22 mouse cellular contexts compared by ENCODE assay signal in the genomic region with DNA sequence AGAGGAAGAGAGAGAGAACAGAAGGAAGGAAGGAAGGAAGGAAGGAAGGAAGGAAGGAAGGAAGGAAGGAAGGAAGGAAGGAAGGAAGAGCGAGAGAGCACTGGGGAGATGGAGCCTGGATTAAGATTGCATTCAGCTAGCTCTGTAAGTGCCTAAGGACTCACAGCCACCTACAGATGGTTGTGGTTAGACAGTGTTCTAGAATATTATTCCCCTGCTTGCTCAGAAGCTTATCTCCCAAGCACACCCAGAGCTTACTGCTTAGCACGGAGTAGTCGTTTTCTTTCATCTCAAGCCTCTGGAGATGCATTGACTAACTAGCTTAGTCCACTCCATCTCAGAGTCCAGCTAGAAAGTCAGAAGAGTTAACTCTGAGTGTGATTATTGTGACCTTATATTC.
DNase-seq lines count a peak whose midpoint lies in the region; ATAC-seq lines count a peak whose summit lies in the region.
"Had no signal": no experiment of that assay in that cellular context is flagged by ENCODE, and none has a peak within 500 bp of the region (broad histone marks: within the 10 kb centered on the region; RNA-seq: fewer than 3 reads in every experiment).

No protein-coding gene starts in this region.

- no peaks in the 10 kb centered on the region for H3K9me3 ChIP-seq in liver, embryonic 13.5 days (replicated peaks)
- H3K9me3 ChIP-seq: embryonic facial prominence, embryonic 13.5 days; forebrain, embryonic 12.5 days; heart, embryonic 15.5 days; hindbrain, embryonic 13.5 days had no signal

- no peak overlapping the region for H3K4me3 ChIP-seq in liver, embryonic 13.5 days (replicated peaks)
- H3K4me3 ChIP-seq: embryonic facial prominence, embryonic 13.5 days; forebrain, embryonic 12.5 days; gastrocnemius, adult 2 months; heart, embryonic 15.5 days; hindbrain, embryonic 13.5 days had no signal

- no peak overlapping the region for H3K9ac ChIP-seq in liver, embryonic 13.5 days
- H3K9ac ChIP-seq: embryonic facial prominence, embryonic 13.5 days; forebrain, embryonic 12.5 days; heart, embryonic 15.5 days; hindbrain, embryonic 13.5 days had no signal

- ATAC-seq in liver, embryonic 13.5 days (ENCODE audit: low read depth): 0 out of 2 replicates have a peak, but pooled peaks have one; percentile 31
- ATAC-seq in megakaryocyte-erythroid progenitor cell, adult 5-6 weeks (replicated peaks; ENCODE audit: low FRiP score, low TSS enrichment, poor library complexity, severe bottlenecking): peak; percentile 97
- ATAC-seq: forebrain, embryonic 16.5 days; hindbrain, postnatal 0 days had no signal

- H3K4me2 ChIP-seq in liver, embryonic 13.5 days: no peak overlapping the region
- H3K4me2 ChIP-seq: embryonic facial prominence, embryonic 13.5 days; forebrain, embryonic 12.5 days; heart, embryonic 11.5 days; heart, embryonic 15.5 days; hindbrain, embryonic 13.5 days had no signal

- 30% methylated on average over 3 of the region's 3 CpGs for WGBS in liver, embryonic 13.5 days (ENCODE audit: insufficient replicate concordance)

- no peak overlapping the region for H3K27ac ChIP-seq in liver, embryonic 13.5 days
- H3K27ac ChIP-seq: embryonic facial prominence, embryonic 13.5 days; forebrain, embryonic 12.5 days; gastrocnemius, adult 2 months; heart, embryonic 15.5 days; hindbrain, embryonic 13.5 days; hindbrain, postnatal 0 days had no signal

- H3K36me3 ChIP-seq in liver, embryonic 13.5 days: no peaks in the 10 kb centered on the region
- H3K36me3 ChIP-seq: embryonic facial prominence, embryonic 13.5 days; heart, embryonic 15.5 days; hindbrain, embryonic 13.5 days had no signal

- no peaks in the 10 kb centered on the region for H3K27me3 ChIP-seq in liver, embryonic 13.5 days
- H3K27me3 ChIP-seq: embryonic facial prominence, embryonic 13.5 days; forebrain, embryonic 12.5 days; heart, embryonic 15.5 days; hindbrain, embryonic 13.5 days had no signal

- DNase-seq in liver, embryonic 13.5 days: no peak
- DNase-seq in liver: no peak
- DNase-seq in 416B (ENCODE audit: low read depth): peak; percentile 6
- peak; percentile 19 for DNase-seq in c-Kit-positive CD71-positive TER-119-negative erythroid progenitor cells, embryonic 14.5 days (ENCODE audit: low read depth)
- no peak for DNase-seq in left cerebral cortex, adult 11 months (ENCODE audit: low spot score)
- DNase-seq: adrenal gland, adult 8-10 months; adrenal gland, postnatal 36 days; cerebellum, adult 11 months; cerebellum, adult 9-10 months; cerebellum, postnatal 25 days; gastrocnemius, adult 2 months; gastrocnemius, postnatal 25 days; heart, adult 18-20 months; heart, postnatal 14 days had no signal

- H3K4me1 ChIP-seq in liver, embryonic 13.5 days (replicated peaks): no peaks in the 10 kb centered on the region; the same call in 1 of the 2 replicates
- H3K4me1 ChIP-seq: embryonic facial prominence, embryonic 13.5 days; forebrain, embryonic 12.5 days; heart, embryonic 15.5 days; hindbrain, embryonic 13.5 days had no signal

Comparison
In these comparisons a context has a peak if more than half of its experiments do, and no peak if none do; other contexts are left out.
1. DNase-seq: peak in 416B (single experiment) and c-Kit-positive CD71-positive TER-119-negative erythroid progenitor cells, embryonic 14.5 days (single experiment); none in liver, embryonic 13.5 days (single experiment), liver (single experiment) and left cerebral cortex, adult 11 months (single experiment).